19 mouse cellular contexts compared by ENCODE assay signal in the genomic region with DNA sequence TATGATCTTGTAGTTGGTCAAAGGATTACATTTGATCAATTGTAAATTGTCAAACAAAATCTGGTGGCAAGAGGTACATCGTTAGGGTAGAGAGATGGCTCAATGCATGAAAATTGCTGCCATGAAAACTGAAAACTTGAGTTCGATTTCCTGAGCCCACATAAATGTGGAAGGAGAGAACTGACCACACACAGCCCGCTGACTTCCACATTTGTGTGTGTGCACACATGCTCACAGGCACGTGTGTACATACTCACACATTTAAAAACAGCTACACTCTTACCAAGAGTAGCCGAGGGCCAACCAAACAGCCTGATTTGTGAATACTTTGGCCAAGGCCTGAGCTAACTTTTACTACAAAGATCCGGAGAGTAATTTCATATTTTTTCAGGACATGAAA.
"Had no signal": no experiment of that assay in that cellular context is flagged by ENCODE, and none has a peak within 500 bp of the region (broad histone marks: within the 10 kb centered on the region; RNA-seq: fewer than 3 reads in every experiment).

No protein-coding gene starts in this region.

- H3K9me3 ChIP-seq: heart, embryonic 10.5 days; heart, embryonic 13.5 days; heart, embryonic 15.5 days; hindbrain, embryonic 13.5 days; hindbrain, embryonic 15.5 days; limb, embryonic 10.5 days; limb, embryonic 12.5 days had no signal

- H3K27me3 ChIP-seq: hindbrain, embryonic 15.5 days; limb, embryonic 12.5 days had no signal

- H3K36me3 ChIP-seq: heart, embryonic 10.5 days; heart, embryonic 13.5 days; heart, embryonic 15.5 days; hindbrain, embryonic 13.5 days; hindbrain, embryonic 15.5 days; limb, embryonic 10.5 days; limb, embryonic 12.5 days had no signal

- H3K4me2 ChIP-seq: heart, embryonic 13.5 days; heart, embryonic 15.5 days; hindbrain, embryonic 13.5 days; hindbrain, embryonic 15.5 days; limb, embryonic 12.5 days; liver, embryonic 11.5 days had no signal

- H3K9ac ChIP-seq: heart, embryonic 13.5 days; heart, embryonic 15.5 days; hindbrain, embryonic 13.5 days; hindbrain, embryonic 15.5 days; limb, embryonic 12.5 days had no signal

- DNase-seq: gastrocnemius, postnatal 14 days; heart, postnatal 14 days; kidney, adult 18-20 months; kidney, adult 8-10 months; kidney, postnatal 10 days; kidney, postnatal 36 days; layer of hippocampus, adult 9-11 months; liver had no signal

- H3K4me1 ChIP-seq: heart, embryonic 10.5 days; heart, embryonic 13.5 days; heart, embryonic 15.5 days; hindbrain, embryonic 13.5 days; hindbrain, embryonic 15.5 days had no signal

- ATAC-seq: hindbrain, postnatal 0 days; intestine, postnatal 0 days had no signal

- H3K4me3 ChIP-seq: heart, embryonic 10.5 days; heart, embryonic 13.5 days; heart, embryonic 15.5 days; hindbrain, embryonic 13.5 days; hindbrain, embryonic 15.5 days; left cerebral cortex, adult 2 months; limb, embryonic 10.5 days; limb, embryonic 12.5 days had no signal

- H3K27ac ChIP-seq: heart, embryonic 10.5 days; heart, embryonic 13.5 days; heart, embryonic 15.5 days; hindbrain, embryonic 13.5 days; hindbrain, embryonic 15.5 days; hindbrain, postnatal 0 days; left cerebral cortex, adult 2 months; limb, embryonic 10.5 days; limb, embryonic 12.5 days had no signal
